Mouse (Mus musculus) frontal cortex, postnatal 25 days (tissue): ENCODE data around the gene Nlrp6.
"Not testable (repeated sequence)": the region's sequence is repeated elsewhere in the genome, so short reads cannot be mapped to it uniquely, and the experiment has no call there.

Experiments used
- DNase-seq, 2 experiments: peaks; one replicate each; pipeline ENCODE4 v3.0.0; 2022; ENCODE audit warnings: low spot score in 2 of 2

Gene Nlrp6

DNA sequence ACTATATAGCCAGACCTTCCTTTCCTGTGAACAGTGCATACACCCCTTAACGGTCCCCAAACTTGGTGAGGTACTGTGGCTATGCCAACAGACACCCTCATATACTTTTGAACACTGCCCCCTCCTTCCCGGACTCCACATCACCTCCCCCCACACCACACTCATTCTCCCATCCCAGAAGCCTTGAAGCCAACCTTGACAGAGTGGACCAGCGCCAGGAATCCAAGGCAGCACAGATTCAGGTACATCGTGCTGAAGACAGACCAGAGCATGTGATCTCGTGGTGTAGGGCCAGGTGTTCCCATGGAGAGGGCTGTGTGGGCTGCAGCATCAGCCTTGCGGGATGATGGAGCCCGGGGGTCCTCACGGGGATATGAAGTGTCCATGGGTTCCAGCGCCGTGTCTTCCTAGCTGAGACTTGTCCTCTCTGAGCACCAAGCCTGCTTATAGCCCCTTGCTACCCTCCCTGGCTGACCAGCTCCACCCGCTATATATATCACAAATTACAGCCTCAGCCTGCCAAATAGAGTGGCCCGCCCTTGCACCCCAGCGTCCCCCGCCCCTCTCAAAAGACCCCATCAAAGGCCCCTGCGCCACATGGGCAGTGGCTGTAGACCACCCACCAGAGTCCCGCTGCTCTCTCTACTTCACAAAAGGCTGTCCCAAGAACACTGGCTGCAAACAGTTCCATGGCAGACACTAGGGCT lies 29.3 kb downstream of the Nlrp6 start, which contains the start of gene Ifitm5:
Gene Ifitm5 (minus strand): TSS at position 468 of the 707 bp plus-strand sequence.
- no peak for DNase-seq

DNA sequence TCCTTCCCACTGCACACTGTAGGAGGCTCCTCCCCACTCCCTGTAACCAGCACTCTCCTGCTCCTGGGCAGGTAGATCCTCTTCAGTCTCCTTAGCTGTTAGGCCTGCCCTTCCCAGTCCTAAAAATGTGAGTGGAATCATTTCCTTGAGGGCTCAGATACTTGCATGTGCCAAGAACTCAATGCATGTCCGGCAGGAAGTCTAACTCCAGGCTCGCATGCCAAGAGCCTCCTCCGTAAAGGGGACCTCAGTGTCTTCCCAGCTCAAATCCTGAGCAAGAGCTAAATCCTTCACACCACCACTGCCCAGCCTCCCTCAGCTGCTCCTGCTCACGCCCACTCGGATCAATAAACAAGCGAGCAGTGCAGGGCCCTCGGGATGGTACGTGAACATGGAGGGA lies 30.3 kb downstream of the Nlrp6 start:
- no peak for DNase-seq

DNA sequence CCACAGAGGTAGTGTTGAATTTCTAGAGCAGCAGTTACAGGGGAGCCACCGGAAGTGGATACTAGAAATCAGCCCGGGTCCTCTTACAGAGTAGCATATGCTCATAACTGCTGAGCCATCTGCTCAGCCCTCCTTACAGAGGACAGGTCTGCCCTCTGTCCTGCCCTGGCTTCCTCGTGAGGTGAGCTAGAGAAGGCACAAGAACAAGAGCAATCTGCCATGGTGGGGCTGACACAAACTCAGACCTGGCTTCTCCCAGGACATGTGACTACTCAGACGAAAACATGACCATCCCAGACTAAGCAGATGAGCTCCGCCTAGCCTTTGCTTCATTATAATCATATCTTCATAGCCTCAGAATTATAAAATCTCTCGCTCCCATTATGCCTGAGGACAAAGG lies 31.1 kb downstream of the Nlrp6 start:
- DNase-seq, result no peak

DNA sequence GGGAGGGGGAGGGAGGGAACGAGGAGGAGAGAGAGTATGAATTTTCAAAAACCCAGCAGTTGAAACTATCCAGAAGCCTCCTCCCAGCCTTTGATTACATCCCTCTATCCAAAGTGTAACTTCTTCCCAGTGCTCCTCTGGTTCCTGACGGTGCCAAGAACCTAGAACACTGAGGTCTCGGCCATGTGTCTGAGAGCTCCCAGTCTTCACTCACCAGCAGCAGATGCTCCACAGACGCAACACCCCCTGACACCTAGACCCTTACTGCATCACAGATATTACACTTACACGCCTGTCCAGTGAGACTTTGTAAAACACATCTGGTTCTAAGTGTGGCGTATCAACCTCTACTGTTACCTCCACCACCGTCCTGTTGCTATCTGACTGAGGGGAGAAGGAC lies 31.7 kb downstream of the Nlrp6 start:
- DNase-seq, result no peak

DNA sequence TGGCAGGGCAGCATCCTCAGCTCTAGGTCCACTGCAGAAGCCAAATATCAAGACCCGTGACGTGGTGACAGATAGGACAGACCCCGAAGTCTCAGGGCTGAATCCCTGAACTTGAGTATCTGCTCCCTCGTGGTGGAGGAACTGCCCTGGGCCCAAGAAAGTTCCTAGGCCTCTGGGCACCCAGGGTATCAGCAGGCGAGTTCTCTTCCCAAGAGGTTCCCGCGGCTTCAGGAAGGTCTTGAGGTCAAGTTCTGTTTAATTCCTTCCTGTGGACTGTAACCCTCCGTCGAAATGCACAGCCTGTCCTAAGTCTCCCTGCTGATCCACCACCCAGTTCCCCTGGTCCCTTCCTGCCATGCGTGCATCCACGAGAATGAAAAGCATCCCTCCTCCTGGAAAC lies 32.4 kb downstream of the Nlrp6 start:
- DNase-seq, result no peak

DNA sequence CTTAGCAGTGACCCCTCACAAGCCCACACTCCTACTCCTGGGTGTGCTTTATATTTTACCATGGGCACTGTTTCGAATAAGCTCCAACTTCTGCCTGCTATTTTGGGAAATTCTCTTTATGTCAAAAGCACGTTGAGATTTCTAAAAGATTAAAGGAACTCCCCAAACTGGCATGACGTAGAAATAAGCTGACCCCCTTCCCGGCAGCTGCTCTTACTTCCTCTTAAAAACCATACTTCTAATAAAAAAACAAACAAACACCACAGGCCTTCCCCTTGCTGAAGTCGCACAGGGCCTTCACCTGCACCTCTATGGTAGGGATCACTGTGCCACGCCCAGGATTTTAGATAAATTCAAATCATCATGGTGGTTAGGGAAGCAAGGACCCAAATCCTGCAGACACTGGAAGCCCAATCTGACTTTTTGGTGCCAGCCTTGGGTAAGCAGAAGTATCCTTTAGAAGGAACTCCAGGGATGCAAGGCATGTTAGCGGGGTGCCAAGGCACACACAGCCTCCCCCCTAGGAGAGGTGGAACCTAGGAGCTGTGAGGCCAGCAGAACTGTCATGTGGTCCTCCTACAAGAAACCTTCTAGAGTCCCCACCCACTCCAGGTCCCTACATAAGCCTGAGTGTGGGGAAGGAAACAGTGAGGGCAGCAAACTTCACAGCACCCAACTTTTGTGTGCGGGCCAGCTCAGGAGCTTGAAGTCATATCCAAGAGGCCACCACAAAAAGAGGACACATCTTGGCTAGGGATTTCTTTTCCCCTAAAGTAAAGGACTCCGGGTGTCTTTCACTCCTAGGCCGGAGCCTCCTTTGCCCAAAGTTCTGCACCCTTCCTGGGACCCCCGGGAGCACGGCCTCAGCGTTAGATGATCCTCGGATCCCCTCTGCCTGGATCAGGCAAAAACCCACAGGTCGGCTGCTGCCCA lies 33.4 kb downstream of the Nlrp6 start:
- no peak for DNase-seq

DNA sequence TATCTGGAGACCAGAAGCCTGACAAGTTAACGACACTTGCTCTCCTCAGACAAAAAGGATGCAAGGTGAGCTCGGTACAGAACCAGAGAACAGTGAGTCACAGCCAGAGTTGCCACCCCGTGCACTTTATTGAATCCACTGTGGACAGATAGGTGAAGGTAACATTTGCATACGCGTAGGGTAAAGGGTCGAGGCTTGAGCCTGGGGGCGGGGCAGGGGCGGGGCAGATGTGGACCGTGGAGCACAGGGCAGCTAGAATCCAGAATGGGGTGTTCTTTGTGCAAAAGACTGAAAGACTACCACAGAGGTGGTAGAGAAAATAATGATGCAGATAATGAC lies 34.0 kb downstream of the Nlrp6 start:
- DNase-seq, result no peak

DNA sequence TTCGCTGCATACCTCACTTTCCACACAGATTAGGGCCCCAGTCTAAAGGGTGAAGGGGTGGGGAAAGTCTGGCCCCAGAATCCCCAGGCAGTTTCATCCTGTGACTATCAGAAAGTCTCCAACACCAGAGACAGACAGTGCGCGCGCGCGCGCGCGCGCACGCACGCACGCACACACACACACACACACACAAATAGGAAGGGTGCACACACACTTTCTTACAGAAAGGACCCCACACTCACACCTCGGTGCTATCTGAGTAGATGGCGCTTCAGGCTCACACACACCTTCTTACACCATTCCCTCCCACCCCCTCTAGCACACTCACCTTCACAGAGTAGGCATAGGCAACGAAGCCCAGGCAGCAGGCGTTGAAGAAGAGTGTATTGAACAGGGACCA lies 34.6 kb downstream of the Nlrp6 start:
- no peak for DNase-seq

DNA sequence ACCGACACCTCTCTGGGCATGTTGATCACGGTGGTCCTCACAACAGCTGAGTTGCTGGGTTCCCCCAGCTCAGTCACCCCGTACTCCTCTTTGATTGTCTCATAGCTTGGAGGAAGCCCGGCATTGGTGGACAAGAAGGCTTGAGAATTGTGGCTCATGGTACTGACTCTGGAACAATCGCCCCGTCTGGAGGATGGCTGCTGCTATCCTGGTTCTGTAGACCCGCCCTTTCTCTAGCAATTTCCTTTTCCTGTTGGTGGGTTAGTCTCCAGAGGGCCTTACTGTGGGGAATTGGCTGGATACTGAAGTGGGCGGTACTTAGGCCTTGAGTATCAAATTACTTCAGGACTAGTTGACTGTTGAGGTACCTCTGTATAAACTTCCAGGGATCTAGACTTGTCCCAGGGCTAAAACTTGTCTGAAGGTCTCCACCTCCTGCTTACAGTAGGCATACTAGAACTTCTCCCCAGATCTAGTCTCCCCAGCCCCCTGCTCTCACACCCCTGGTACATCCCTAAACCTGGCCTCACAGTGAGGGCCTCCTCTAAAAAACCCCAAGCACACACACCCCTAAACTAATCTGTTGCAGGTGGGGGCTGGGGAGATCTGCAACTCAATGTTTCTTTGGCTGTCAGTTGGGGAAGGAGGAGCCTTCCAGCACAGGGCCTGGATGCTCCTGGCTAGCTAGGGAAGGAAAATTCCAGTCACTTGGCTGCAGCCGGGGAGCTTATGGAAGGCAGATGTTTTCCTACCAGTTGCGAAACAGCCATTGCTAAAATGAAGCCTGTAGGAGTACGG lies 35.3 kb downstream of the Nlrp6 start, which contains the start of the genes Gm45717 and Ifitm2:
Gene Gm45717 (minus strand): TSS at position 180 of the 798 bp plus-strand sequence.
Gene Ifitm2 (minus strand): TSS at position 230 of the 798 bp plus-strand sequence.
- no peak for DNase-seq

DNA sequence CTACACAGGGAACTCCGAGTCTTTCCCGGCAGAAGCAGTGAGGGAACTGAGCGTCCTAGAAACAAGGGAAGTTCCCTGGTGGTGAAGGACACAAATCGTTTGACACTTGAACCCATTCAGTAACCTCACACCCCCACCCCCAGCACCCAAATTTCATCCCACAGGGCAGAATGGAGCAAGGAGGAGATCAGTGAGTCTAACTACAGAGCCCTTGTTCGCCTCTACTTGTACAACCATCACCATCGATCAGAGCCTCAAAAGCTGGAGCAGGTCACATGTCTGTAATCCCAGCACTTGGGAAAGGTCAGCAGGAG lies 35.8 kb downstream of the Nlrp6 start:
- DNase-seq, result no peak

DNA sequence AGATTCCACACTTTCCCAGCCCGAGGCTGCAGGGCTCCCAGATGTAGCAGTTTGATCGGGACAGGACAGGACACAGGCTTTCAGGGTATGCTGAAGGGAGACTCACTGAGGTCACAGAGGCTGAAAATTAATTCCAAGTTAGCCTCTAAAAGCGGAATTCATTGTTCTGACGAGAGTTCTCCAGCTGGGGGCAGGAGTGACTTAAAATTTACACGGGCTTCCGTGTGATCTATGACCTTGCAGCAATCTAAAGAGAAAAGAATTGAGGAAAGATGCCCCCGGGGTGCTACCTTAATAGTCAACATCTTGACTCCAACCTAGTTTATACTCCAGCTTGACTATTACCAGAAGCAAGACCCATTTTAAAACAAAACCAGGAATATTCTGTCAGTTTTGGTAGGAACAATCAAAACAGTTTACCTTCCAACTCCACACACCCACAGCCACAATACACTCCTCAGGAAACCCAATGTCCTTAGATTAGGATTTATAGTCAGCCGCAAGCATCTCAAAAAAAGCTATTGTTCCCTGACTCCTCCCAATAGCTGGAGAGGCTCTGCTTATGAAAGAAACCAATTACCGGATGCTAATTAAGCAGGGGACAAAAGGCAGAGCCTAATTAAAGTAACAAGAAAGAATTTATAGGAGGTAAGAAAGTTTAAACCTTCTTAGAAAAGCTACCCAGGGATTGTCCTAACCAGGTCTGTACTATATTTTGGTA lies 38.6 kb downstream of the Nlrp6 start:
- DNase-seq, result peak in 1 of 2 experiments; percentile 28

DNA sequence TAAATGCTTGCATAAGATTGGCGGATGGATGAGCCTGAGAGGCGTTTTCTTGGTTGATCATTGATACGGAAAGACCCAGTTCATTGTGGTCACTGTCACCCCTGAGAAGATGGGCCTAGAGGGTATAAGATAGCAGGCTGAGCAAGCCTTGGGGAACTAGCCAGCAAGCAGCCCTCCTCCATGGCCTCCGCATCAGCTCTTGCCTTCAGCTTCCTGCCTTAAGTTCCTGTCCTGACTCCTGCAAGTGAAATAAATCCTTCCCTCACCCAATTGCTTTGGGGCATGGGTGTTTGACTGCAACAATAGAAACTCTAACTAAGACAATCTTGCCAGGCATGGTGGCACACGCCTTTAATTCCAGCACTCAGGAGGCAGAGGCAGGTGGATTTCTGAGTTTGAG lies 39.3 kb downstream of the Nlrp6 start:
- DNase-seq, result no peak

DNA sequence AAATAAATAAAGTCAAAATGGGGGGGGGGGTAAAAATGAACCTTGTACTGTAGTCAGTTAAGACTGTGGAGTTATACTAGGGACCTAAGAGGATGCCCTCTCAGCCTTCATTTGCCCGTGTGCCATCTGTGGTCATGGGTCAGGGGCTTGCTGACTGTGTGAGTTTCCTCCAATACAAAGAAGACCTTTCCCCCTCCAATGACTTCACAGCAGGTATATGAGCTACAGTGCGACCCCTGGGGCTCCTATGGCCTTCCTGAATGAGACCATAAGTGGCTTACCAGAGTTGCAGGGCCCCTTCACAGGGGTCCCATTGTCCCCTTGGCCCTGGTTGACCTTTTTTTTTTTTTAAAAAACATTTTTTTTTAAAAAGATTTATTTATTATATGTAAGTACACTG lies 40.7 kb downstream of the Nlrp6 start:
- DNase-seq, result no peak

DNA sequence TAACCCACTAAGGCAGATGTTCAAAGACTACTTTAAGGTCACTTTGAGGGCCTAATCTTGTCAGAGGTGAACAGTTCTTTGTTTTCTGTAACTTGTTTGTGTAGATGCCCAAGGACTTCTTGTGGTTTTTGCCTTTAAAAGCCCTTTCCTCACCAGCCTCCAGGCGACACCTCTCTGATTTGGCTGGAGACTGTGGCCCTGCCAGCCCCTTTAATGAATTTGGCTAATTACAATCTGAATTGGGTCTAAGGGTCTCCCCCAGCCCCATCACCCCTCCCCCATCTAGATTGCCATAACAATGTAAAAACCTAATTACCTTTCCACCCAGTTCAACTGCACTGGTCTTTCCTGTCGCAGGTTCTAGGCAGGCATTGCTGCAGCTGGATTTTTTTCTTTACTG lies 42.0 kb downstream of the Nlrp6 start:
- DNase-seq, result no peak

DNA sequence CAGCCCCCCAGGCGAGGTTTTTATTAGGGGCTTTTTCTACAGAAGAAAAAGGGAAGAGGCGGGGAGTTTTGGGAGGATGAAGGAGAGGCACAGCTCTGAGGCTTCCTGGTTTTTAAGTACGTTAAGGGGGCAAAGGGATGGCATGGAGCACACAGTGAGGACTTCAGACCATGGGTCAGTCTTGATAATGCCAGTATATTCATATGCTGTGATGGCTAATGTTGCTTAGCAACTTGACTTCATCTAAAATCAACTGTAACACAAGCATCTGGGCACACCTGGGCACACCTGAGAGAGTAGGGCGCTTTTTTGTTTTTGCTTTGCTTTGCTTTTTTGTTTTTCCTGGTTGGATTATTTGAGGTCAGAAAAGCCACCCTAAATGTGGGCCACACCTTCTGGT lies 46.2 kb downstream of the Nlrp6 start, which contains the start of gene Ifitm1:
Gene Ifitm1 (plus strand): TSS at position 301 of the 400 bp plus-strand sequence.
- no peak for DNase-seq

DNA sequence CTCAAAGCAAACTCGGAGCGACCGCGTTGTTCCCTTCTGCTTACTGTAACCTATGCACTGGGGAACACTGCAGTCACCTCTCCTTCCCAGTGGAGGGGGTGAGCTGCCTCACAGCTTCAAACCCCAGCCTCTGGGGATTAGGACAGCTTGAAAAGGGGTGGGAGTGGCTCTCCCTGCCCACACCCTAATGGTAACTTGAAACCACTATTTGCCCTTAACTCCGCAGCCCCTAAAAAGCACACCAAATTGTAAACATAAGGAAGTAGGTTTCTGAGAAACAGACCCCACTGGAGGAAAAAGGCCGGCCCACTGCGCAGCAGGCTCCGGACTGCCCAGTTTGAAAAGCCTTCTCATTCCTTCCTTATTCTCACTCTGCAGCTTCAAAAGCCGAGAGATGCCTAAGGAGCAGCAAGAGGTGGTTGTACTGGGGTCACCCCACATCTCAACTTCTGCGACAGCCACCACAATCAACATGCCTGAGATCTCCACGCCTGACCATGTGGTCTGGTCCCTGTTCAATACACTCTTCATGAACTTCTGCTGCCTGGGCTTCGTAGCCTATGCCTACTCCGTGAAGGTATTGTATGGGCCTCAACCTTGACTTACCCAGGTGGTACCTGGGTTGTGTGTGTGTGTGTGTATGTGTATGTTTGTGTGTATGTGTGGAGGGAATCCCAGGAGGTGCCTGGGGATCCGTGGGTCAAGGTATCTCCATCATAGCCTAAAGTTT lies 47.3 kb downstream of the Nlrp6 start:
- no peak for DNase-seq

DNA sequence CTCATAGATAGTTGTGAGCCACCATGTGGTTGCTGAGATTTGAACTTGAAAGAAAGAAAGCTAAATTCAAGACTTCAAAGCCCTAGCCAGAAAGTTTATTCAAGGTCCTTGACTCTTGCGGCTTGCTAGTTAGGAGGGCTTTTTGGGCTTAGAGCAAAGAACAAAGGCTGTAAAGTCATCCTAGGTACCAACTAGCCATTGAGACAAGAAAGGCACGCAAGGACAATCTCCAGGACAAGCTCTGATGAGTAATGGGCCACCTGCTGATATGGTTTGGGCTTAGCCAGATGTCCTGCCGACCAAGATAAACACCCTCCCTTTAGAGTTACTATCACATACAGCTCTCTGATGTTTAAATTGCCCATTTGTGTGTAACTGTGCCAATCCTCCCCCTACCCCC lies 48.0 kb downstream of the Nlrp6 start:
- not testable (repeated sequence) for DNase-seq

DNA sequence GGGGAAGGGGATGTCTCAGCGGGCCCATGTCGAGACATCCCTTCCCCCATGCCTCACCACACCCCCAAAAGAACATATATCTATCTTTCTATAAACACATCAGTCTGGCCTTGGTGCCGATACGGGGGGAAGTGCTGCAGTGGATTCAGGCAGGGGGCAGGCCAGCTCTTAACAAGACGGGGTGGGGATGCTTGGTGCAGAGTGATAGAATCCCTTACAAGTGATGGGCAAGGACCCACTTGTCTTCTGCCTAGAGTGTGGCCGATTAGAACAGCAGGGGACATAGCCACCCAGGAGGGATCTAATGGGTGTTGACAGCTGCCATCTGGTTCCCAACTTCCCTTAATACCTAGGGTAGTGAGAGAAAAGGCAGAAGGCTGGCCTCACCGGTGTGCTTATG lies 50.2 kb downstream of the Nlrp6 start:
- no peak for DNase-seq

DNA sequence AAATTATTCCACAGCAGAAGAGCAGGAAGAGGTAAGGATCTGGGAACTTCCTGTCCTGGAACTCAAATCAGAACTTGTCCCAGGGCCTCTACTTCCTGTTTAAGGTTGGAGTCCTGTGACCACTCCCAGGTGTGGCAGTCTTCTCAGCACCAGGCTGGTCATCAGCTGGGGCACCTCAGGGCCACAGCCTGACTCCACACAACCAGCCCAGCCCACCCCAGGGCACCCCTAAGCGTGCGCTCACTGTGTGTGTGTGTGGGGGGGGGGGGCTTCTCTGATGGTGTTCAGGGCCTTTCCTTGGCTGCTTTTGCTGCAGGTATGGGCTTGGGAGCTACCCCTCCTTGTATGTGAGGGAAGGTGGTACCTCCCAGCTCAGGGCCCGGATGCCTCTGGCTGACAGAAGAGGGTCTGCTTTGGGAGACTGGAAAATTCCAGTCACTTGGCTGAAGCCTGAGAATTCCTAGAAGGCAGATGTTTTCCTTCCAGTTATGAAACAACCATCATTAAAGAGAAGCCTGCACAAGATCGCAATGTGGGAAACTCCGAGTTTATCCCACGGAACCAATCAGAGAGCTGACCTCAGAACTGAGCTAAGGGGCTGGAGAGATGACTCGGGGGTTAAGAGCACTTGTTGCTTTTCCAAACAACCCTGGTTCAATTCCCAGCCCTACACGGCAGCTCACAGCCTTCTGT lies 50.9 kb downstream of the Nlrp6 start:
- DNase-seq, result no peak
